ENCODE assay signal across 8 mouse cellular contexts in the genomic region with DNA sequence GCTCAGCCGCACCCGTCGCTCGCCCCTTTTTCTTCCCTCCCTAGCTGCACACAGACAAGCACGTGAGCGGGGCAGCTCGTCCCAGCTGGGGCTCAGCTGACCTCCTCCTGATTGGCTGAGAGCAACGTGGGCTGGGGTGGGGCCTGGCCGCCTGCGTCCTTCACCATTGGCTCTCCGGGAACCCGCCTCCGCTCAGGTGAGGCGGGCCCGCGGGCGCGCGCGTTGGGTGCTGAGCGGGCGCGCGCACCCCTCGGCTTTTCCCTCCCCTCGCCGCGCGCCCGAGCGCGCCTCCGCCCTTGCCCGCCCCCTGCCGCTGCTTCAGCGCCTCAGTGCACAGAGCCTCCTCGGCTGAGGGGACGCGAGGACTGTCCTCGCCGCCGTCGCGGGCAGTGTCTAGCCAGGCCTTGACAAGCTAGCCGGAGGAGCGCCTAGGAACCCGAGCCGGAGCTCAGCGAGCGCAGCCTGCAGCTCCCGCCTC. TPM values are rescaled to one million over a fixed set of nuclear protein-coding genes. Genes with fewer than 3 reads are reported as not detected.
DNase-seq lines count a peak whose midpoint lies in the region; ATAC-seq and TF ChIP-seq lines count a peak whose summit lies in the region.

No protein-coding gene starts in this region.

- TF ChIP-seq CTCF in E14TG2a.4 (conservative IDR thresholded peaks at IDR 0.05; ENCODE audit: low read length) = no peak
- TF ChIP-seq CTCF in liver, postnatal 0 days (IDR thresholded peaks at IDR 0.05; ENCODE audit: low read depth) = peak; percentile 67

- intact Hi-C loops in heart, postnatal 10 days (cut with DNase I) = loop anchor here (2.0 to 10.0 kb wide), 3 partner anchors 117 to 343 kb away; no protein-coding TSS in a partner anchor

- H3K36me3 ChIP-seq in E14TG2a.4 (ENCODE audit: insufficient read depth, low read length) = no peaks in the 10 kb centered on the region
- H3K36me3 ChIP-seq in forebrain, embryonic 12.5 days (replicated peaks) = no peaks in the 10 kb centered on the region
- H3K36me3 ChIP-seq in liver, postnatal 0 days (replicated peaks; ENCODE audit: insufficient read depth, low read length) = no peaks in the 10 kb centered on the region
- H3K36me3 ChIP-seq in neural tube, embryonic 14.5 days (ENCODE audit: control insufficient read depth, insufficient read depth, low read length) = no peaks in the 10 kb centered on the region

- H3K4me3 ChIP-seq in E14TG2a.4 (replicated peaks; ENCODE audit: low read length) = peak overlapping the region; percentile 92
- H3K4me3 ChIP-seq in forebrain, embryonic 12.5 days (replicated peaks) = peak overlapping the region; percentile 95
- H3K4me3 ChIP-seq in liver, postnatal 0 days (ENCODE audit: low read depth, low read length) = peak overlapping the region; percentile 93
- peak overlapping the region; percentile 68 for H3K4me3 ChIP-seq in neural tube, embryonic 14.5 days (ENCODE audit: low read depth, low read length)

- TF ChIP-seq EP300 in liver, postnatal 0 days (IDR thresholded peaks at IDR 0.05; ENCODE audit: low read depth) = no peak

- peak; percentile 91 for DNase-seq in c-Kit-positive CD71-positive TER-119-positive erythroid progenitor cells, embryonic 14.5 days (ENCODE audit: low spot score)
- peak; percentile 97 to 98 for DNase-seq in heart, postnatal 10 days
- DNase-seq in large intestine, adult 2 months (ENCODE audit: low read depth, low spot score) = peak; percentile 84
- DNase-seq in liver, postnatal 0 days = peak; percentile 95
- peak; percentile 96 for DNase-seq in testis, postnatal 10 days (ENCODE audit: low spot score)

- peak overlapping the region; percentile 99 for H3K27ac ChIP-seq in forebrain, embryonic 12.5 days
- peak overlapping the region; percentile 97 for H3K27ac ChIP-seq in liver, postnatal 0 days (ENCODE audit: low read depth)
- peak overlapping the region; percentile 99 for H3K27ac ChIP-seq in neural tube, embryonic 14.5 days (ENCODE audit: low read depth, low read length)

- H3K9ac ChIP-seq in forebrain, embryonic 12.5 days = peak overlapping the region; percentile 96
- peak overlapping the region; percentile 96 for H3K9ac ChIP-seq in liver, postnatal 0 days (replicated peaks)
- H3K9ac ChIP-seq in neural tube, embryonic 14.5 days (replicated peaks; ENCODE audit: low read depth, low read length) = peak overlapping the region; percentile 85

- peak; percentile 99 for ATAC-seq in forebrain, embryonic 12.5 days (ENCODE audit: low FRiP score)
- ATAC-seq in liver, postnatal 0 days = peak; percentile 99
- ATAC-seq in neural tube, embryonic 14.5 days (ENCODE audit: low read depth) = peak; percentile 99

- WGBS in forebrain, embryonic 12.5 days = under 1% methylated on average over 50 of the region's 51 CpGs
- under 1% methylated on average over 51 of the region's 51 CpGs for WGBS in large intestine, adult 2 months
- WGBS in liver, postnatal 0 days (ENCODE audit: insufficient replicate concordance) = under 1% methylated on average over 41 of the region's 51 CpGs
- WGBS in neural tube, embryonic 14.5 days = under 1% methylated on average over 38 of the region's 51 CpGs

- H3K27me3 ChIP-seq in E14TG2a.4 (ENCODE audit: insufficient read depth, low read length) = no peaks in the 10 kb centered on the region
- H3K27me3 ChIP-seq in forebrain, embryonic 12.5 days = no peaks in the 10 kb centered on the region
- no peaks in the 10 kb centered on the region for H3K27me3 ChIP-seq in liver, postnatal 0 days (ENCODE audit: insufficient read depth, low read length)
- no peaks in the 10 kb centered on the region; the same call in 1 of the 2 replicates for H3K27me3 ChIP-seq in neural tube, embryonic 14.5 days (ENCODE audit: control insufficient read depth, insufficient read depth, low read length)

- peaks cover 23% of the 10 kb centered on the region for H3K4me1 ChIP-seq in E14TG2a.4 (replicated peaks; ENCODE audit: low read depth, low read length)
- H3K4me1 ChIP-seq in forebrain, embryonic 12.5 days = peaks cover 23% of the 10 kb centered on the region
- H3K4me1 ChIP-seq in liver, postnatal 0 days (ENCODE audit: insufficient read depth) = peaks cover 5% of the 10 kb centered on the region; the same call in 1 of the 2 replicates
- peaks cover 17% of the 10 kb centered on the region; the same call in 1 of the 2 replicates for H3K4me1 ChIP-seq in neural tube, embryonic 14.5 days (ENCODE audit: control insufficient read depth, insufficient read depth, low read length)

- H3K4me2 ChIP-seq in forebrain, embryonic 12.5 days = peak overlapping the region; percentile 61
- H3K4me2 ChIP-seq in liver, postnatal 0 days (ENCODE audit: low read depth, low read length) = peak overlapping the region; percentile 87
- H3K4me2 ChIP-seq in neural tube, embryonic 14.5 days (ENCODE audit: low read depth, low read length) = peak overlapping the region; percentile 61

- no peaks in the 10 kb centered on the region for H3K9me3 ChIP-seq in E14TG2a.4 (ENCODE audit: low read length)
- H3K9me3 ChIP-seq in forebrain, embryonic 12.5 days = no peaks in the 10 kb centered on the region
- H3K9me3 ChIP-seq in liver, postnatal 0 days (ENCODE audit: low read length) = no peaks in the 10 kb centered on the region
- no peaks in the 10 kb centered on the region for H3K9me3 ChIP-seq in neural tube, embryonic 14.5 days (ENCODE audit: control insufficient read depth, low read length)

RNA-seq across cellular contexts. Expression of gene Hif1a, which starts 6.5 kb away (rescaled TPM):
- polyA plus RNA-seq in forebrain, embryonic 12.5 days (2016; fragmentation: Nextera tagmentation; extraction: Ambion mirVana) = 123 and 124 TPM in 2 replicates
- total RNA-seq in heart, postnatal 10 days (2021) = 100 to 1,000 TPM in 1 of 2 experiments, 10 to 100 TPM in 1; 95.2 to 111 TPM
- polyA plus RNA-seq in large intestine, adult 2 months (2012; rRNA removed) = 6.4 and 15.6 TPM in 2 replicates
- 13.4 and 13.9 TPM in 2 replicates for polyA plus RNA-seq in liver, postnatal 0 days (2015; fragmentation: Nextera tagmentation; extraction: Ambion mirVana)
- polyA plus RNA-seq in neural tube, embryonic 14.5 days (2014; fragmentation: Nextera tagmentation; extraction: Ambion mirVana) = 97.2 and 114 TPM in 2 replicates

RNA-seq across cellular contexts. Expression of gene Gm49321, which starts 29.7 kb away (rescaled TPM):
- 15.6 and 19.5 TPM in 2 replicates for polyA plus RNA-seq in forebrain, embryonic 12.5 days (2016; fragmentation: Nextera tagmentation; extraction: Ambion mirVana)
- total RNA-seq in heart, postnatal 10 days (2021) = 1 to 10 TPM; 5.6 to 8.4 TPM
- polyA plus RNA-seq in large intestine, adult 2 months (2012; rRNA removed) = not detected in 2 replicates
- polyA plus RNA-seq in liver, postnatal 0 days (2015; fragmentation: Nextera tagmentation; extraction: Ambion mirVana) = 1.8 and 1.9 TPM in 2 replicates
- 18.4 and 21.2 TPM in 2 replicates for polyA plus RNA-seq in neural tube, embryonic 14.5 days (2014; fragmentation: Nextera tagmentation; extraction: Ambion mirVana)

RNA-seq across cellular contexts. Expression of gene Snapc1, which starts 56.6 kb away (rescaled TPM):
- 29.6 and 29.9 TPM in 2 replicates for polyA plus RNA-seq in forebrain, embryonic 12.5 days (2016; fragmentation: Nextera tagmentation; extraction: Ambion mirVana)
- total RNA-seq in heart, postnatal 10 days (2021) = 10 to 100 TPM in 1 of 2 experiments, 1 to 10 TPM in 1; 6.6 to 12.1 TPM
- 3.7 and 4.0 TPM in 2 replicates for polyA plus RNA-seq in large intestine, adult 2 months (2012; rRNA removed)
- 3.3 and 3.6 TPM in 2 replicates for polyA plus RNA-seq in liver, postnatal 0 days (2015; fragmentation: Nextera tagmentation; extraction: Ambion mirVana)
- 38.1 and 41.5 TPM in 2 replicates for polyA plus RNA-seq in neural tube, embryonic 14.5 days (2014; fragmentation: Nextera tagmentation; extraction: Ambion mirVana)

Comparison
In these comparisons a context has a peak if more than half of its experiments do, and no peak if none do; other contexts are left out.
1. Peak in every context shown above with its lines: DNase-seq, ATAC-seq, H3K4me3 ChIP-seq and H3K27ac ChIP-seq.